Mouse (Mus musculus) myocyte (in vitro differentiated cells): ENCODE measurements at regions not wholly inside any gene's neighbourhood (a gene's known extent, or its start where the extent isn't known, plus 50 kb on each side); places are given as distances from the start of the nearest gene placed in this dataset.

ENCODE experiments used
- H3K27me3 ChIP-seq: one replicate; pipeline ENCODE4 v1.6.1; 2011; ENCODE audit not compliant: control insufficient read depth, insufficient read depth, insufficient read length
- H3K36me3 ChIP-seq: one replicate; pipeline ENCODE4 v1.6.1; 2011; ENCODE audit not compliant: control insufficient read depth, insufficient read depth
- H3K4me2 ChIP-seq: one replicate; pipeline ENCODE4 v1.6.1; 2011; ENCODE audit warnings: low read depth, control low read depth
- H3K4me3 ChIP-seq: one replicate; pipeline ENCODE4 v1.5.1; 2011; ENCODE audit warnings: mild to moderate bottlenecking, control low read depth, moderate library complexity
- H3K79me2 ChIP-seq: one replicate; pipeline ENCODE4 v1.6.1; 2011; ENCODE audit not compliant: control insufficient read depth, insufficient read depth
- H3ac ChIP-seq: one replicate; pipeline ENCODE4 v1.6.1; 2011; ENCODE audit not compliant: control insufficient read depth, insufficient read length
- CEBPB ChIP-seq: IDR thresholded peaks from 2 replicates; pipeline ENCODE4 v1.6.1; 2011; ENCODE audit warnings: mild to moderate bottlenecking, moderate library complexity; ENCODE audit not compliant: poor library complexity, insufficient read depth, severe bottlenecking
- E2F4 ChIP-seq: IDR thresholded peaks from one replicate; pipeline ENCODE4 v1.6.1; 2011; ENCODE audit warnings: mild to moderate bottlenecking, control low read depth, moderate library complexity; ENCODE audit not compliant: insufficient read depth
- MAX ChIP-seq: IDR thresholded peaks from one replicate; pipeline ENCODE4 v1.6.1; 2011; ENCODE audit warnings: low read depth, mild to moderate bottlenecking, control low read depth
- MYOD1 ChIP-seq, 3 experiments: IDR thresholded peaks; one replicate each; pipeline ENCODE4 v1.6.1; 2011; ENCODE audit warnings: control low read depth in 2 of 3, low read depth in 2 of 3, mild to moderate bottlenecking in 2 of 3, moderate library complexity in 1 of 3; ENCODE audit not compliant: insufficient read length in 2 of 3, control insufficient read depth in 1 of 3
- MYOG ChIP-seq, 3 experiments: IDR thresholded peaks; one replicate each; pipeline ENCODE4 v1.6.1; 2011; ENCODE audit warnings: control low read depth in 2 of 3, low read depth in 2 of 3, mild to moderate bottlenecking in 2 of 3; ENCODE audit not compliant: insufficient read length in 2 of 3, control insufficient read depth in 1 of 3, insufficient read depth in 1 of 3
- POLR2A ChIP-seq: IDR thresholded peaks from one replicate; pipeline ENCODE4 v1.6.1; 2011; ENCODE audit warnings: low read depth, mild to moderate bottlenecking, control low read depth, moderate library complexity; ENCODE audit not compliant: insufficient read length
- POLR2AphosphoS2 ChIP-seq: IDR thresholded peaks from one replicate; pipeline ENCODE4 v1.6.1; 2011; ENCODE audit warnings: low read depth, control low read depth; ENCODE audit not compliant: insufficient read length
- REST ChIP-seq: IDR thresholded peaks from one replicate; pipeline ENCODE4 v1.6.1; 2011; ENCODE audit warnings: mild to moderate bottlenecking, control low read depth, moderate library complexity; ENCODE audit not compliant: insufficient read depth, insufficient read length
- SRF ChIP-seq: IDR thresholded peaks from one replicate; pipeline ENCODE4 v1.6.1; 2011; ENCODE audit warnings: low read depth; ENCODE audit not compliant: control insufficient read depth, insufficient read length
- TCF12 ChIP-seq: IDR thresholded peaks from one replicate; pipeline ENCODE4 v1.6.1; 2011; ENCODE audit warnings: mild to moderate bottlenecking, control low read depth; ENCODE audit not compliant: poor library complexity, insufficient read depth, severe bottlenecking
- TCF3 ChIP-seq: IDR thresholded peaks from one replicate; pipeline ENCODE4 v1.6.1; 2011; ENCODE audit warnings: low read depth, control low read depth; ENCODE audit not compliant: insufficient read length
- USF1 ChIP-seq: IDR thresholded peaks from one replicate; pipeline ENCODE4 v1.6.1; 2011; ENCODE audit warnings: low read depth, mild to moderate bottlenecking, control low read depth, moderate library complexity

DNA sequence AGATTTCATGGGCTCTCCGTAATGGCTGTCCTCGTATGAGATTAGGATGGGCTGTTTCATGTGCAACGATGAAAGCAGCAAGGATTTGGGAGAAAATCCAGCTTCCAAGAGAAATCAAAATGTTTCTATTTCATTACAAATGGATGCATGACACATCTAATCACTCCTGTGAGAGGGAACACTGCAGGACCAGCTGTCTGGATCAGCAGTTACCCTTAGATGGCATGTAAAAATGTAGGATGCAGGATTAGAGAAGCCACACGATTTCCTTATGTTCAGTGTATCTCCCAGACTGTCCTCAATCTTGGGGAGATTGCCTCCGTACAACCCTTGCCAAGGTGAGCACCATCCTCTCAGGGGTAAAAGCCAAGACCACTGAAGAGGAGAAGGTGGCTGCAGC, 77.1 kb downstream of the Rhob start:
- H3K27me3 ChIP-seq: no peaks in the 10 kb centered on the region
- TF ChIP-seq TCF3 (no peak), USF1 (no peak), TCF12 (no peak), CEBPB (no peak), MYOG (IDR thresholded peaks at IDR 0.05; ENCODE audit: control insufficient read depth in 1 of 3, insufficient read depth in 1 of 3, insufficient read length in 2 of 3, low read depth in 2 of 3) (no peak), SRF (no peak), REST (no peak), E2F4 (no peak), MAX (no peak), POLR2A (no peak), POLR2AphosphoS2 (no peak), MYOD1 (IDR thresholded peaks at IDR 0.05; ENCODE audit: control insufficient read depth in 1 of 3, insufficient read length in 2 of 3, low read depth in 2 of 3) (no peak)
- no peaks in the 10 kb centered on the region for H3K36me3 ChIP-seq
- no peaks in the 10 kb centered on the region for H3K79me2 ChIP-seq
- H3K4me3 ChIP-seq: no peak overlapping the region
- no peak overlapping the region for H3K4me2 ChIP-seq
- H3ac ChIP-seq: no peak overlapping the region

DNA sequence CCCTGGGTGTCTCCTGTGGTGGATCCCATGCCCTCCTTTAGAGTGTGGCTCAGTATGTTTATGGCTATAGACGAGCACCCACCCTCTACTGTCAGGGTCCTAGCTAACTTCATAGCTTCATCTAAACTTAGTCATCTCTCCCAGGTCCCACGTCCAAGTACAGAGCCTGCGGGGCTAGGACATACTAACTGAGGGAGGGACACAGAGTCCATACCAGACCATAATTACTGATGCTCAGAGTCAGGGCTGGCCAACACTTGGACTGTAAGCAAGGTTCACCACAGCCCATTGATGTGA, 78.6 kb downstream of the Rhob start:
- Histone ChIP-seq H3K4me3 (no peak overlapping the region), H3K36me3 (no peaks in the 10 kb centered on the region), H3ac (no peak overlapping the region), H3K79me2 (no peaks in the 10 kb centered on the region), H3K4me2 (no peak overlapping the region), H3K27me3 (no peaks in the 10 kb centered on the region)
- TF ChIP-seq POLR2AphosphoS2 (no peak), TCF12 (no peak), E2F4 (no peak), MYOG (IDR thresholded peaks at IDR 0.05; ENCODE audit: control insufficient read depth in 1 of 3, insufficient read depth in 1 of 3, insufficient read length in 2 of 3, low read depth in 2 of 3) (no peak), USF1 (no peak), SRF (no peak), TCF3 (no peak), REST (no peak), POLR2A (no peak), CEBPB (no peak), MAX (no peak), MYOD1 (IDR thresholded peaks at IDR 0.05; ENCODE audit: control insufficient read depth in 1 of 3, insufficient read length in 2 of 3, low read depth in 2 of 3) (no peak)

DNA sequence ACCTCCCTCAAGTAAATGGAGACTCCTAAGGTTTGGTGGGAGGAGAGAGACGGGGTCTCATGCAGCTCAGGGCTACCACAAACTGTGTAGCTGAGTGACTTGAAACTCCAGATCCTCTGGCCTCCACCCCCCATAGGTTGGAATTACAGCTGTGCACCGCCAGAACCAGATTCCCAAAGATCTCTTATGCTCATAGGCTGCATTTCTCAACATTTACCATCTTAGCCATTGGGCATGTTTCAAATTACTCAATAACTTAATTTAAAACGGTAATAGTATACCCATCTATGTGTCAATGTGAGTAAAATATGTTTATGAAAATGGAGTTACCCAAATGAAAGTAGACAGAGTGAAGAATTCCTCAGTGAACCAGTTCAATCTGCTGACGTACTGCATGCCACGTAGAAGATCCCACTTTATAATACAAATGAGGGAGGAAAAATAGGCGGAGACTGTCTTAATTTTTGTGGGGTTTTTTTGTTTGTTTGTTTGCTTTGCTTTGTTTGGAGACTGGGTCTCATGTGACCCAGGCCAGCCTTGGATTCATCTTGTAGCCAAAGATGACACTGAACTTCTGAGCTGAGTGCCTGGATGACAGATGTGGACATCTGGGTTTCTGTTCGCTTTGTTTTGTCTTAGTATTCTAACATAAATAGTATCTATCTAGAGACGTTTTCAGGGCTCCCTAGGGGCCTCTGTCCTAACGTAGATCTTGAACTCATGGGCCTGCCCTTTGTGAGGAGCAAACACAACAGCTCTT, 79.1 kb downstream of the Rhob start:
- no peak for TF ChIP-seq E2F4
- TF ChIP-seq MYOG (IDR thresholded peaks at IDR 0.05; ENCODE audit: control insufficient read depth in 1 of 3, insufficient read depth in 1 of 3, insufficient read length in 2 of 3, low read depth in 2 of 3): no peak
- TF ChIP-seq SRF: no peak
- no peak for TF ChIP-seq POLR2A
- TF ChIP-seq USF1: no peak
- no peak for TF ChIP-seq POLR2AphosphoS2
- TF ChIP-seq REST: no peak
- no peak for TF ChIP-seq TCF3
- no peak for TF ChIP-seq MAX
- no peak for TF ChIP-seq CEBPB
- no peak for TF ChIP-seq MYOD1 (IDR thresholded peaks at IDR 0.05; ENCODE audit: control insufficient read depth in 1 of 3, insufficient read length in 2 of 3, low read depth in 2 of 3)
- no peak for TF ChIP-seq TCF12
- no peaks in the 10 kb centered on the region for H3K36me3 ChIP-seq
- H3ac ChIP-seq: no peak overlapping the region
- no peaks in the 10 kb centered on the region for H3K79me2 ChIP-seq
- H3K27me3 ChIP-seq: no peaks in the 10 kb centered on the region
- no peak overlapping the region for H3K4me3 ChIP-seq
- H3K4me2 ChIP-seq: no peak overlapping the region

DNA sequence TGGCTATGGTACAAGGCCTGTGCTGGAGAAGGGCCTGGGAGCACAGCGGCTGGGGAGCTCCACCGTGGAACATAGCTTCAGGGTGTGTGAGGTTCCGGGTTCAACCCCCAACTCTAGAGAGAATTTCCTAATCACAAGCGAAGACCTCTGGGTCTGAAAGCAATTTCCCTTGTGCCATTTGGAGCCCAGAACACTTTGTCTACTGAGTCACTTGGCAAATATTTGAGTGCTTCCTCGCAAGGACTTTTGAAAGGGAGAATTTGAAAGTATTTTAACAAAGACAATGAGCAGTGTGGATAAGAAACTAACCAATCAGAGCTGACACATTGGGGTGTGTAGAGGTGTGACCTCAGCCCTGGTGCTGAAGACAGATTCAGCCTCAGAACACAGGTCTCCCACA, 80.9 kb downstream of the Rhob start:
- Histone ChIP-seq H3K27me3 (no peaks in the 10 kb centered on the region), H3K4me2 (no peak overlapping the region), H3K36me3 (no peaks in the 10 kb centered on the region), H3K4me3 (no peak overlapping the region), H3K79me2 (no peaks in the 10 kb centered on the region), H3ac (no peak overlapping the region)
- no peak for TF ChIP-seq REST
- TF ChIP-seq POLR2A: no peak
- TF ChIP-seq TCF12: no peak
- TF ChIP-seq MAX: no peak
- no peak for TF ChIP-seq E2F4
- TF ChIP-seq USF1: no peak
- no peak for TF ChIP-seq POLR2AphosphoS2
- TF ChIP-seq SRF: no peak
- TF ChIP-seq MYOG (IDR thresholded peaks at IDR 0.05; ENCODE audit: control insufficient read depth in 1 of 3, insufficient read depth in 1 of 3, insufficient read length in 2 of 3, low read depth in 2 of 3): no peak
- no peak for TF ChIP-seq TCF3
- TF ChIP-seq MYOD1 (IDR thresholded peaks at IDR 0.05; ENCODE audit: control insufficient read depth in 1 of 3, insufficient read length in 2 of 3, low read depth in 2 of 3): no peak
- no peak for TF ChIP-seq CEBPB

DNA sequence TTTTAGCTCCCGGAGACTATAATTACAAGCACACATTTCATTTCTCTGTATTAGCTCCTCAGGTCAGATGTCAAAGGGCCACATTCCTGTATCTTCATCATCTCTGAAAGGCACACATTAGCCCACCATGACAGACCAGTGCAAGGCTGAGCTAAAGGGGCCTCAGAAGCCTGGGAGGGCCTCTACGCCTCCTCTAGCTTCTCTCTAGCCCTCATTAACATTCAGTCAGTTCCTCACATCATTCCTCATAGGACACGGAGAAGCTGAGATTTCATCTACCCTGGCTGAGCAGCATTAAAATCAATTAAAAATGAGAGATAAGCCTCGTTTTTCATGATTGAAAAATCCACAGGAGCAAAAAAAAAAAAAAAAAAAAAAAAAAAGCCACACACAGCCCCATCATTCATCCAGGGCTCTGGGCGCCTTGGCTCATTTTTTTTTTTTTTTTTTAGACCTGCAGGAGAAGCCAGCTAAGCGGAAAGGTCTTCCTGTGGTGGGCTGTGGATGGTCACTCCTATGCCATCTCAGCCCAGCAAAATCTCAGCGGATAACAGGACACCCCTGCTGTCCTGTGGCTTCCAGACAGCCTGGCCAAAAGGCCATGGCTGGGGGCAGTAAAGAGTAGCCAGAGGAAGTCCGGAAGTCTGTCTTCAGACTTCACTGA, 82.5 kb downstream of the Rhob start:
- no peak overlapping the region for H3K4me3 ChIP-seq
- no peaks in the 10 kb centered on the region for H3K79me2 ChIP-seq
- no peak overlapping the region for H3K4me2 ChIP-seq
- H3ac ChIP-seq: no peak overlapping the region
- H3K27me3 ChIP-seq: no peaks in the 10 kb centered on the region
- no peak for TF ChIP-seq REST
- no peak for TF ChIP-seq CEBPB
- TF ChIP-seq SRF: no peak
- no peak for TF ChIP-seq MAX
- TF ChIP-seq TCF12: no peak
- TF ChIP-seq E2F4: no peak
- no peak for TF ChIP-seq TCF3
- TF ChIP-seq MYOD1 (IDR thresholded peaks at IDR 0.05; ENCODE audit: control insufficient read depth in 1 of 3, insufficient read length in 2 of 3, low read depth in 2 of 3): no peak
- no peak for TF ChIP-seq USF1
- no peak for TF ChIP-seq MYOG (IDR thresholded peaks at IDR 0.05; ENCODE audit: control insufficient read depth in 1 of 3, insufficient read depth in 1 of 3, insufficient read length in 2 of 3, low read depth in 2 of 3)
- no peak for TF ChIP-seq POLR2AphosphoS2
- no peak for TF ChIP-seq POLR2A
- no peaks in the 10 kb centered on the region for H3K36me3 ChIP-seq
